Mouse (Mus musculus): ENCODE results near the gene Gh.
A peak's percentile ranks its signal among the peaks of the same experiment; 100 is the strongest.

Gene Gh

DNA sequence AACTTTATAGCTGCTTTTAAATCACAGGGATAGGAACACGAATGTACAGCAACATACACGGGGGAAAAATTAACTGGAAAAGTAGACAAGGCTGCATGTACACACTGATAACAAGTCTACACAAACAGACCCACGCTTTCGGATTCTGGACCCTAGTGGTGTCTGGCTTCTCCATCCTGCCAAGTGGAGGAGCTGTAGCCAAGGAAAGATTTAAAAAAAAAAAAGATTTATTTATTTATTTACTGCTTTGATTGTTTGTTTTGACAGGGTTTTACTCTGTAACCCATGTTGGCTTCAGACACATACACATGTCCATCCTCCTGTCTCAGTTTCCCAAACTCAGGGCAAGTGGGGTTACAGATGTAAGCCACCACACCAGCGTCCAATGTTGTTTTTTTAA, 5.8 kb upstream of the Gh start:
- no peak for DNase-seq

DNA sequence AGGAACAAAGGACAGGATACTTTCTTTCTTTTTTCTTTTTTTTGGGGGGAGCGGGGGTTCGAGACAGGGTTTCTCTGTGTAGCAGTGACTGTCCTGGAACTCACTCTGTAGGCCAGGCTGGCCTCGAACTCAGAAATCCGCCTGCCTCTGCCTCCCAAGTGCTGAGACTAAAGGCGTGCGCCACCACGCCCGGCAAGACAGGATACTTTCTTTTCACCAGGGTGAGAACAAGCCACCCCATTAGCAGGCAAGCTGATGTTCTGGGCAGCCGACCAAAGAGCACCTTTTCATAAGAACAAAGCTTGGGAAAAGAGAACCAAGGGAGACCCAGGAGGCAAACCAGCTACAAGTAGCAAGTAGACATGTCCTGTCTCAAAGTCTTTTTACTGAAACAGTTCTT, 5.1 kb upstream of the Gh start:
- no peak for DNase-seq

DNA sequence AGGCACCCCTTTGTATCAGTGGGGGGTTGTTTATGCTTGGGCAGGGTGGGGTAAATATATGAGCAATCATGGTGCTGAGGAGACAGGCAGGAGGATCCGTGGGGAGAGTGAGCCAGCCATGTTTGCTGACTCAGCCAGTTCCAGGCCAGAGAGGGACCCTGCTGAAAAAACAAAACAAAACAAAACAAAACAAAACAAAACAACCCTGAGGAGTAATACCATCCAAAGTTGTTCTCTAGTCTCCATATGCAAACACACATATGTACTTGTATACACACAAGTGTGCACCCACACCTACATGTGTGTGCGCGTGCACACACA, 4.4 kb upstream of the Gh start:
- DNase-seq = no peak

DNA sequence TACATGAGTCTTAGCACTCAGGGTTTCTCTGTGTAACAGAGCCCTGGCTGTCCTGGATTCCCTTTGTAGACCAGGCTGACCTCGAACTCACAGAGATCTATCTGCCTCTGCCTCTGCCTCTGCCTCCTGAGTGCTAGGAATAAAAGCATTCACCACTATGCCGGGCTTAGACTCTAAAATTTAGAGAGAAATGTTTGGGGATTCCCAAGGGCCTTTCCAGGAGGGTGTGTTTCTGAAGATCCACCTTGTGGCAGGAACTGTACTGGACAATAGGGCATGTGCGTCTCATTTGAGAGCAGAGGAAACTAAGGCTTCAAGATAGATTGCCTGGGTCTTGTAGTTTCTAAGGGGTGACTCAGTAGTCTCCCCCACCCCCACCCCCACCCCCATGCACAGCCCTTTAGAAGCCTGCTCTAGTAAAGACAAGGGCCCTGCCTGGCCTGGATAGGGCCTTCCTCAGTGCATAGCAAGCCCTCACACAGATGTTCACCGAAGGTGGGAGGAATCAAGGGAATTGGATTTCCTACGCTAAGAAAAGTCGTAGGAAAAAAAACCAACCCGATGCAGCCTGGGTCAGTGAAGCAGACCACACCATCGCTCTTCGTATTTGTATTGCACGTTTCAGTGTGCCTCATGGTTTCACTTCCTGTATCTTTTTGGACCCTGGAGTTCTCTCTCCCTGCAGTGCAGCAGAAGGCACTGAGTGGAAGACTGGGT, 3.8 kb upstream of the Gh start:
- DNase-seq = no peak

DNA sequence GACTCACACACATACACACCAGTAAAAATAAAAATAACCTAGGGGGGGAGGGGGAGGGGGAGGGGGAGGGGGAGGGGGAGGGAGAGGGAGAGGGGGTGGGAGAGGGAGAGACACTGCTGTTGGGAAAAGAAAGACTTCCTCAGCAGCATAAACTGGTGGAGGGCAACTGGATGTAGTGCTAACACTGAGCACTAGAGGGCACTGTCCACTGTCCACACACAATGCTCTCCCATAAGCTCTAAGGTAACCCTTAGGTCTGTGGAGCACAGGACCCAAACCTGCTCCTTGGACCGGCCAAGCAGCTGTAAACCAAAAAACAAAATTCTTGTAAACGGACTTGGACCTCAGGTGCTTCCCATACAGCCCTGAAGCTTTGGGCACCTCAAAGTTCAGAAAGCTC, 969 bp upstream of the Gh start:
- no peak for DNase-seq

DNA sequence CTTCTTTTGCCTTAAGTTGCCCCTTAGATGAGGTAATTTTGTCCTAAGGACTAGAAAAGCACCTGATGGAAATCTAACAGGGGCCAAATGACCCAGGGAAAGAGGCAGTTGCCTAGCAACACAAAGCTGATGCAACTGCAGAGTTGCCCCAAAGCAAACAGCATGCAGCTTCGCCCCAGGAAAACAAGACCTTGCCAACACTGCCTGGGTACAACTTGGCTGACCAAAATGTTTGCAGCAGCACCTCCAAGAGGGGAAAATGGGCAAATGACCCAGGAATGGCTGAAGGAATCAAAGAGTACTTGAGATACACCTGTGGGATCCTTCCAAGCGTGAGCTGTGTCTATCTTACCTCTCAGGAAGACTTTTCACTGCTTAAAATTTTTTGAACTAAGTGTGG, 9.8 kb downstream of the Gh start:
- no peak for DNase-seq

DNA sequence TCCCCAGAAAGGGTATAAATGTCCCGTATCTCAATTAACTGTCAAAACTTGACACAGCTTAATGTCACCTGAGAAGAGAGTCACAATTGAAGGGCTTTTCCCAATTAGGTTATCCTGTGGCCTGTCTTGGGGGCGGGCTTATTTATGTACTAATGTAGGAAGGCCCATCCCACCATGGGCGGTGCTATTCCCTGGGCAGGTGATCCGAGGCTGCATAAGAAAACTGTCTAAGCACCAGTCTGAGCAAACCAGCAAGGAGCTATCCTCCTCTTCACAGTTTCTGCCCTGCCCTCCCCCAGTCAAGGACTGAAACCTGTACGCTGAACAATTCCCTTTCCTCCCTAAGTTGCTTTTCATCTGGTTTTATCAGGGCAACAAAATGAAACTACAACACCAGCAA, 11.3 kb downstream of the Gh start:
- no peak for DNase-seq

DNA sequence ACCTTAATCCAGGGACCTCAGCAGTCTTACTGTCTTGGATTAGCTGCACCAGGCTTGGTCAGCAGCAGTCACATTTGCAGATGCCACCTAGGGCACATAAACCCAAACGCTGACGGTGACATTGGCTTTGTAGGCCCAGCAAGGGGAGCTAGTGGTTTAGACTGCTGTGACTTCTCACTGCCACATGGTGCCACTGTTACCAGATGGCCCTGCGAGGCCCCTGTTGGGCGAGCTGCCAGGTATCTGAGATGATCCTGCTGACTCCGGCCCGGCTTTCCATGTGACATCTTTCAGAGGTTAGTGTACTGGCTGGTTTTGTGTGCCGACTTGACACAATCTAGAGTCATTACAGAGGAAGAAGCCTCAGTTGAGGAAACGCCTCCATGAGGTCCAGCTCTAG, 12.3 kb downstream of the Gh start:
- DNase-seq = no peak

DNA sequence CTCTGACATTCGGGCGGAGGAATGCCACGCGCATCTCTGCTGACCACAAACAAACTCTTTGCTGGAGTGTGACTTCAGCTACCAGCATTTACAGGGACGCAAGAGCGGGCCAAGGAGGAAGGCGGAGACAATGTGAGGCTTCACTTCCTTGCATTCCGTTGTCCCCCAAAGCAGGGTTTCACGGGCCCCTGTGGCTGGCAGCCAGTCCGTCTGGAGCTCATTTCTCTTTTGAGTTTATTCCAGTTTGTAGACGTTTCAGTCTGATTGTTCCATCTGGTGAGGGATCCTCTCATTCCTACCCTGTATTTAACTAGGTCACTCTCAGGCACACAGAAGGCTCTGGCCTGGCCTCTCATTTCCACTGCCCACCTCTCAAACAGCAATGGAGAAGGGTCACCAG, 14.7 kb downstream of the Gh start:
- no peak for DNase-seq

DNA sequence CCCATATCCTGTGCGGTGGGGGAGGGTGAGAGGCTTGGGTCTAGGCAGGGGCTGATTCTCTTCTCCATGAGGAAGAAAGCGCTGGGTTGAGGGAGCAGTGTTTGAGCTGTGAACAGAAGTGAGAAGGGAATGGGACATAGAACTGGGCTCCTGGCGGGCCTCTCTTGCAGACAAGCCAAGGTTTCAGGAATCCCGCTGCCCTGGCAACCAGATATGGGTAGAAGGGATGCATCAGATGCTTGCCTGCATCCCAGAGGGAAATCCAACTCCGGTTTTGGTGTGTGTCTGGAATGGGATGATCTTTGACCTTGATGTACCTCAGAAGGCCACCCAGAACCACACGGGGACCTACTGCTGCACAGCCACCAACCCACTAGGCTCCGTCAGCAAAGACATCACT, 15.5 kb downstream of the Gh start:
- no peak for DNase-seq

DNA sequence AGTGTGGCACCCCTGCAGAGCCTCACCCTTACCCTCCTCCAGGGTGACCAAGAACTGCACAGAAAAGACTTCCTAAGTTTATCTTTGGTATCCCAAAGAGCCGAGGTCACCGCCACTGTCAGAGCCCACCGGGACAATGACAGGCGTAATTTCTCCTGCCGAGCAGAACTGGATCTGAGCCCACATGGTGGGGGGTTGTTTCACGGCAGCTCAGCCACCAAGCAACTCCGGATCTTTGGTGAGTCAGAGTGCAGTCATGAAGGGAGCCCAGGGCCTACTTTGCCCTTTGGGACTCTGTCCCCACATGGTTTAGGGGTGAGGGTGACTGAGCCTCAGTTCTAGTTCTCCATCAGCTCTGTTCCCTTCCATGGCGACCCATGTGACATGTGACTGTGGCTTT, 17.5 kb downstream of the Gh start:
- DNase-seq = no peak

DNA sequence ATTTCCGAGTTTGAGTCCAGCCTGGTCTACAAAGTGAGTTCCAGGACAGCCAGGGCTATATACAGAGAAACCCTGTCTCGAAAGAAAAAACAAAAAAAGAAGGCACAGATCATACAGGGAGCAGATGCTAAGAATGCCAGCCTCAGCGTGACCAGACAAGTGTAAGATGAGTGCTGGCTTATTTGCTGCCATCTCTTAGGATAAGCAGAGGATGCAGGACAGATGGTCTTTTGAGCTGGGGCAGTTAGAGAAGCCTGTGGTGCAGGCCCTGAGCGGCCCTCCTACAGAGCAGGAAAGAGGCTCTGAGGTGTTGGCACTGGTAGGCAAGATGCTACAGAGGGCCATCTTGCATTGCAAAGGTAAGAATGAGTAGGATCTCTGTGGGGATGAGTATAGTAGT, 18.3 kb downstream of the Gh start:
- DNase-seq = no peak

DNA sequence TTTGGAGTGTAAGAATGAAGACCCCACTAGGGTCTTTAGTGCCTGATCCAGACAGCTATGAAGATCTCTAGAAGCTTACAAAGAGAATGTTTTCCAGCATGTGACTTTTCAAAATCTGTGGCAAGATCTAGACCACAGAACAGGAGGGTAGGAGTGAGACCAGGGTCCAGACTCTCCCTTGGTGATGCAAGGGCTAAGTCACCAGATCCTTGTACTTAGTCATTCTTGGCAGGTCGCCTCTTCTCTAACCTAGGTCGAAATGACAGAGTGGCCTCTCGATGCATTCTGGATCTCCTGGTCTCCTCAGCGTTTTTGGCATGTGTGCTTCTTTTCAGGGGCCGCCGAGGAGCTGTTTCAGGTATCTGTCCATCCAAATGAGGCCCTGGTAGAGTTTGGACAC, 19.2 kb downstream of the Gh start:
- DNase-seq = no peak

DNA sequence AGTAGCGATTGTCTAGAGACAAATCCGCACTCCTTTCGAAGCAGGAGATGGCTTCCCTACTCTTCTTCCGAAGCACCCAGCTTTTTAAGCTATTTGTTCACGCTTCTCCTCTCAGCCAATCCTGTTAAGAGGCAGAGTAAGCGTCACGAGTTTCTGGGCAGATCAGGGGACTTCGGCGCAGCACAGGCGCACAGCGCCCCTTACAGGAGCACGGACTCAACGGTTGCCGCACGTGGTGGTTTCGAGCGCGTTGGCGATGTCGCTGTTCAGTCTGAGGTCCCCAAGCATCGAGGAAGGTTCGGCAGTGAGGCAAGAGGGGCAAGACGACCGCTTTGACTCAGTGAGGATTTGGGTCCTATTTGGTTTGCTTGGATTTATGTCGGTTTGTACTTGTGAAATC, 25.2 kb downstream of the Gh start, which contains the start of gene Tcam1:
TSS of gene Tcam1 (plus strand) at position 219 of the 400 bp plus-strand sequence.
- DNase-seq = peak; percentile 87

DNA sequence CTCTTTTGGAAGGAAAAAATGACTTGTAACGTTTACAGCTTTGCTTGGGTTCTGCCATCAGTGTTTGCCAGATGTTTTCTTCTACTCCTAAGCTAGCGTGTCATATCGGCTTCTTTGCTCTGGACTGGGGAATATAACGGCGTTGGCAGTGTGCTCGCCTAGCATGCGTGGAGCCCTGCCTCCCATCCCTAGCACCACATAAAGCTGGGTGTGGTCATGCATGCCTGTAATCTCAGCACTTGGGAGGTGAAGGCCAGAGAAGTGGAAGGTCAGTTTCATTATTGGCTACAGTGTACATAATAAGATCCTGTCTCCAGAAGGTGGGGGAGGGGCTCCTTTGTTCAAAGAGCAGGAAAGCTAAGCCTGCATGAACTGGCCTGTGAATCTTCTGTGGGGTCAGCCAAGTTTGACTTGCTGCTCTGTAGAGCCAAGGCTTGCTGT, 26.7 kb downstream of the Gh start:
- DNase-seq = no peak

DNA sequence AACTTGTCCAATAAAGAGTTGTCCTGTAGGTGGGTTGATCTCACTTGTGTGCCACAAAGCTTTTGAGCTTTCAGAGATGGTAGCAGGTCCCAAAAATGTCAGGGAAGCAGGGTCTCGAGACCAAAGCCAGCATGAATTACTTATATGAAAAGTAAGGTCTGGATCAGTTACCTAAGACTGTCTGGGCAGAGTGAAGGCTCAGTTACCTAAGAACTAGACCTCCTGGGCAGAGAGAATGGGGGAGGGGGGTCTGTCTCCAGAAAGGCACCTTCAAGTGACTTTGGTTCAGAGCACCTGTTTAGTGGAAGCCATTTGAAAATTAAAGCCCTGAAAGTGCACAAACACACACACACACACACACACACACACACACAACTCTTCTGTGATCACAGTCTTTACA, 27.3 kb downstream of the Gh start:
- no peak for DNase-seq

DNA sequence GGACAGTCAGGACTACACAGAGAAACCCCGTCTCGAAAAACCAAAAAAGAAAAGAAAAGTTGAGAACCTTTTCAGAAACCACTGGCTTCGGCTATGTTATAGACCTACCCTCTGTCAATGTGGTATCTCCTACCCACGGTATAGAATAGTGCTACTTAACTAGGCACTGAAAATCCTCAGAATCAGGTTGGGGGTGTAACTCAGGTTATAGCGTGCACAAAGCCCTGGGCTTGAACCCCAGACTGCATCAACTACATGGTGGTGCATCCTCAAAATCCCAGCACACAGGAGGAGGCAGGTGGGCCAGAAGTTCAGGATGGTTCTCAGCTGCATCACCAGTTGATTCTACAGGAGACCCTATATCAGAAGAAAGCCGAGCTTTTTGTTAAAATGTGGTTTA, 27.9 kb downstream of the Gh start:
- no peak for DNase-seq

DNA sequence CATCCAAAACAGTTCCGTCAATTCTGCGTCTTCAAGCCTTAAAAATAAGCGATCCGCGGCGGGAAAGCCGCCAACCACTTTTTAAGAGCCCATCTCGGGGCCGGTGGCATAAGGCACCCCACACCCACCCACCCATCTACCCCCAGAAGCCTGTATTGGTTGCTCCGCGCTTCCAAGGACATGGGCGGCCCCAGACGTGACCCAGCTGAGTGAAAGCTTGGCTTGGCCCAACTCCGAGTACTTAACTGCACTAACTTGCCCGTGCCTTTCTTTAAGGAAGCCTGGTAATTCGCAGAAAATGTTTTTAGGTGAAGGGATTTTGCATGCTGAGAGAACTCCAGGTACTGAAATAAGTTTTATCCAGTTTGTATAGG, 28.4 kb downstream of the Gh start:
- no peak for DNase-seq

DNA sequence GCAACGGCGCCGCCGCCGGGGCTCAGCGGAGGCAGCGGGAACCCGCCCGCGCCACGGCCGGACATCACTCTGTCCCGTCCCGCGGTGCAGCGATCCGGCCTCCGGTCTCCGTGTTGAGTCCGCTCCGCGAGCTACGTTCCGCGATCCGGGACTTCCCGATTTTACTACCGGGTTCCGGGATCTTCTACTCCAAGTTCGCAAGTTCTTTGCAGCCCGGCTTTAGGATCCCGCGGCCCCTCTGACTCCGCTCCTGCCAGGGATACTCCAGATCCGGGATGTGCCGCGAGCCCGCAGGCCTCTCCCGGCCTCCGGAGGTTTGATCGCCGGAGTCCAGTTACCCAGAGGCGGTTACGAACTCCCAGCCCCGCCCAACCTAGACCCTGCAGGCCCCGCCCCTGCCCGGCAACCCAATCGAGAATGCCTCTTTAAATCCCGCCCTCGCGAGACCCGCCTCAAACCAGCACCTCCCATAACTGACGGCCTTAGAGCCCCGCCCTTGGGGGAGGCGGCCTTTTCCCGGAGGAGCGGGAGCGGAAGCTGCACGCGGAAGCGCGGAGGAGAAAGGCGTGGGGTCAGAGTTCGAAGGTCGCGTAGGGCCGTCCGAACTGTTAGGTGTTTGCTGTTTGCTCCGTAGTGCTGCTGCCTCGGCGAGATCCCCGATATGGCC, 28.9 kb downstream of the Gh start, which contains the start of gene Smarcd2:
TSS of gene Smarcd2 (minus strand) at position 329 of the 667 bp plus-strand sequence.
- DNase-seq = peak; percentile 99

DNA sequence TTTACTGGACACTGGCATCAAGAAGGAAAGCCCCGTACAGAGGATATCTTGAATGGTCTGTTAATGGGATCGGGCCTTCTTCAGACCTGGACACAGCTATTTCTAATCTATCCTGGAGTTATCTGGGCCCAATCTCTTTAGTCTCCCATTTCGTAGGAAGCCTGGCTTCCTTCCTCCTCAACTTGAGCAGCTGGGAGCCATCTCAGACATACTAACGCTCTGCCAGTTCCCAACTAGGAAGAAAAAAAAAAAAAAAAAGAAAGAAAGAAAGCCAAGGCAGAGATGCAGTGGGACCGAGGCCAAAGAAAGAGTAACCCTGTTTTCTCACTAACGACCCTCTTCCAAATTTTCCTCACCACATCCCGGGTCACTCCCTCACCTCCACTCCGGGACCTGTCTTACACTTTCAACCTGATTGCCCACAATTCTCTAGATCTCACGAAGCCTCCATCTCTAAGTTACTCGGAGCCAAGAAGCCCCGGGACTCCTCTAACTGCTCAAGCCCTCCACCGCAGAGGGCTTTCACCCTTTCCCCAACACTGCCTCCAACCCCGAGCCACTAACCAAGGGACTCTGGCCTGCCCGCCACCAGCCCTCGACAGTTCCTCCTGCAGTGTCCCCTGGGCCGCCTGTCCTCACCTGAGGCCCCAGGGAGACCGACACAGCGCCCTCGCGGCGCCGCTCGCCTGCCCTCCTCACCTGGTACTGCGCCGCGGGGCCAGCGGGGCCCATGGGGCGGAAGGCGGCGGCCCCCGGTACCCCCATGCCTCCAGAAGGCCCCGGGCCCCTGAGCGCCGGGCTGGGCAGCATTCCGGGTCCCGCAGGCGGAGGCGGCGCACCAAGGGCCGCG, 29.6 kb downstream of the Gh start:
- no peak for DNase-seq

DNA sequence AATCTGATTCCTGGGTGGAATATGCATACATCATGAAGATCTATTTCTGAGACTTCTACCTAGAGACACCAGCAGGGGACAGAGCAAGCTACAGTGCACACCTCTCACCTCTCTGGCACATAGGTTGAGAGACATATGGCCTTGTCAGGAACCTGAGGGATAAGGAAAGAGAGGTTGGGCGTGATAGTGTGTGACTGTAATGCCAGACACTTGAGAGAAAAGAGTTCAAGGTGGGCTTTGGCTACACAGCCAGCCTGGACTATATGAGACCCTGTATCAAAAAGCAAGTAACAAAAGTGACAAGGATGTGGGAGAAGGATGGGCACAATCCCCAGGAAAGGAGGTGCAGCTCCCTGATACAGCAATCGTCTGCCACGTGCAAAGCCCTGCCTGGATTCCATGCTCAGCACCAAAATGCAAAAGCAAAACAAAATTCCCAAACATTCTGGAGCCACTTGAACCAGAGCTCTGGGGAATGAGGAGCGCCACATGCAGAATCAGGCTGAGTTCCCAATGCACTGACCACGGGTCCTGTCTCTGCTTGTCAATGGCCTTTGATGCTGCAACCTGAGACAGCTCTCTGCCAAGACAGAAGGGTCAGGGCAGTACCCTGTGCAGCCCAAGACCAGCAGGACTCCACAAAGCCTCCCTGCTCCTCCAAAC, 30.4 kb downstream of the Gh start:
- no peak for DNase-seq

DNA sequence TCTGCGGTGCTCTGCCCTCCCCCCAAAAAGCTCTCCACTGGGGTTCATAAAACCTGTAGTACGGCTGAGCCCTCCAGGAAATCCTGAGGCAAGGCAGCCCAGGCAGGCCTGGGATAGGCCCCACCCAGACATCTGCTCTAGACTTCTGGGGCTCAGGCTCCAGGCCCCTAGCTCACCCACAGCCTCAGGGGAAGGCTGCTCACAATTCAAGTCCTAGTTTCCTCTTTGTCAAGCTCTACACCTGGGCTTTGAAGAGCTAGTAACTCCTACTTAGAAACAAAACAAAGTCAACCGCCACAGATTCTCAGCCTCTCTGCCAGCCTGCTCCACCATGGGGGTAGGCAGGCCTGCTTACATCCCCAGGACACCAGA, 32.6 kb downstream of the Gh start:
- no peak for DNase-seq

DNA sequence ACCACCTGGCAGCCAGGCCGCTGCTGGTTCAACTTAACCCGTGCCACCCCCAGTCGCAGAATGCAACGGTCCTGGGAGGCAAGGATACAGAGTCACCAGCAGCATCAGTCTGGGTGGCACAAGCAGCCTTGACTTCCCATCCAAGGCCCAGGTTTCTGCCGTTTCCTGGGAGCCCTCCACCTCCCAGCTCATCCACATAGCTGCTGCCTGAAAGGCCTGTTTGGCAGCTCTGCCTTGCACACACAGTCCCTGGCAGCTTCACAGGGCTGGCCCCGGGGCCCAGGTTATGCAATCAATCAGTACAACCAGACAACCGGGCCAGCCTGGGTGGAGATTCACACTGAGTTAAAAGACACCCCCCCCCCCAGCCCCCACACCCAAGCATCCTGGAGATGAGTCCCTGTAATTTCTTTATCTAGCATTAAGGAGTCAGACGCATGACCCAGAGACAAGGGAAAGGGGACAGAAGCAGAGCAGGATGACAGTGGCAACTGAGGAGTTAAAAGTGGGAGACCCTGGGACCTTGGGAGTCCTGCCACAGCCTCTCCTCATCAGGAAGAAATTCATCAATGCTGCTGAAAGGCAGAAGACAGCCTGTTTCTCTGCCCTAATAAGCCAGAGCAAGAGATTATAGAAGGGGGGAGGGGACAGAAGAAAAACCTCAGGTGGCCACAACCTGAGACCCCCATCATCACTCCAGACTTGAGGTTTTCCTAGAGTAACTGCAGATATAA, 33.2 kb downstream of the Gh start:
- DNase-seq = peak; percentile 30
